Mouse (Mus musculus) midbrain, embryonic 16.5 days (tissue): ENCODE measurements at regions not wholly inside any gene's neighbourhood (a gene's known extent, or its start where the extent isn't known, plus 50 kb on each side); places are given as distances from the start of the nearest gene placed in this dataset.

Source experiments
- ATAC-seq: fragments of 200-750 bp; cut with Nextera tagmentation; 2 replicates; pipeline ENCODE4 v1.8.0; 2017; ENCODE audit warnings: moderate TSS enrichment
- H3K27ac ChIP-seq: fragments of 300-500 bp; sonication (generic); 2 replicates; pipeline ENCODE4 v1.5.1; 2014; ENCODE audit warnings: mild to moderate bottlenecking, low read length, mixed read lengths
- H3K27me3 ChIP-seq: fragments of 300-500 bp; sonication (generic); 2 replicates; pipeline ENCODE4 v1.6.1; 2014; ENCODE audit warnings: low read depth, low read length, mixed read lengths; ENCODE audit not compliant: control insufficient read depth, insufficient read depth
- H3K36me3 ChIP-seq: fragments of 300-500 bp; sonication (generic); 2 replicates; pipeline ENCODE4 v1.6.1; 2014; ENCODE audit warnings: mild to moderate bottlenecking, low read length, moderate library complexity, mixed read lengths; ENCODE audit not compliant: control insufficient read depth, insufficient read depth
- H3K4me1 ChIP-seq: fragments of 300-500 bp; sonication (generic); 2 replicates; pipeline ENCODE4 v1.6.1; 2014; ENCODE audit warnings: mild to moderate bottlenecking, low read length, mixed read lengths; ENCODE audit not compliant: control insufficient read depth, insufficient read depth
- H3K4me2 ChIP-seq: fragments of 300-500 bp; sonication (generic); 2 replicates; pipeline ENCODE4 v1.6.1; 2014; ENCODE audit warnings: mild to moderate bottlenecking, low read length, mixed read lengths
- H3K4me3 ChIP-seq: fragments of 300-500 bp; sonication (generic); 2 replicates; pipeline ENCODE4 v1.5.1; 2014; ENCODE audit warnings: low read depth, mild to moderate bottlenecking, low read length, moderate library complexity, mixed read lengths
- H3K9ac ChIP-seq: fragments of 300-500 bp; sonication (generic); 2 replicates; pipeline ENCODE4 v1.6.1; 2014; ENCODE audit warnings: low read depth, low read length, mixed read lengths
- H3K9me3 ChIP-seq: fragments of 300-500 bp; sonication (generic); replicated peaks from 2 replicates; pipeline ENCODE4 v1.6.1; 2014; ENCODE audit warnings: mild to moderate bottlenecking, low read length, mixed read lengths; ENCODE audit not compliant: control insufficient read depth, poor library complexity, severe bottlenecking
- WGBS: fragments of 180-500 bp; shearing (Covaris S2); extraction: QIAGEN DNeasy Blood & Tissue Kit; methylation state at CpG from one replicate; pipeline ENCODE4 v1.1.7; 2014; 5-methylcytosine and 5-hydroxymethylcytosine counted together

DNA sequence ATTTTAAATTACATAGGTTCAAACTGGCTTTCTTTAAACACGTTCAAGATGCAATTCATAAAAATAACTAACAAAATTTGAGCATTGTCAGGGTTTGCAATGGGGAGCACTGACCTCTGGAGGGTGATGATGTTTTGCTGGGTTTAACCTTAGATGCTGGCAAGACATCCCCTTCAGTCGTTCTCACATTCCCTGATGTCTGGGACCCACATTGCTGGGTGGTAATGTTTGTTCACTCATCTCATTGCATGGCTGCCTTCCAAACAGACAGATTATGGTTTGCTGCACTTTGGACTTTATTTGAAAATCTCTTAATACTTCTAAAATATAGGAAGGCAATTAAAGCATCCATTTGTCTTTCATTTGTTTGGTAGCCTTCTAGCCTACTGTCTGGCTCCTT lies 206.9 kb downstream of the Tle4 start:
- no peaks in the 10 kb centered on the region for H3K36me3 ChIP-seq
- no peak overlapping the region for H3K9ac ChIP-seq
- no peaks in the 10 kb centered on the region for H3K27me3 ChIP-seq
- no peak overlapping the region for H3K4me3 ChIP-seq
- ATAC-seq, result no peak
- H3K4me1 ChIP-seq, result no peaks in the 10 kb centered on the region
- no peaks in the 10 kb centered on the region for H3K9me3 ChIP-seq
- H3K4me2 ChIP-seq, result no peak overlapping the region
- H3K27ac ChIP-seq, result no peak overlapping the region
- WGBS, result 81% methylated on average over 2 of the region's 2 CpGs
